Mouse (Mus musculus): ENCODE measurements at regions not wholly inside any gene's neighbourhood (a gene's known extent, or its start where the extent isn't known, plus 50 kb on each side); places are given as distances from the start of the nearest gene placed in this dataset.

- no peak for DNase-seq (ENCODE audit: low spot score in 2 of 2)
- intact Hi-C loops (cut with DNase I), result no loop called here
Measured at GRCm38 (mm10) chrX:49387439-49387838, 76.3 kb upstream of the Arhgap36 start.

- intact Hi-C loops (cut with DNase I), result loop anchor here (10.0 kb wide), 1 partner anchor 1128 kb away; no protein-coding TSS in a partner anchor
- DNase-seq (ENCODE audit: low spot score in 2 of 2), result no peak
Measured at GRCm38 (mm10) chrX:49377067-49377466, 86.7 kb upstream of the Arhgap36 start.

GRCm38 (mm10) chrX:49370384-49370783, 82.3 kb upstream of the Enox2 start:
- intact Hi-C loops (cut with DNase I), result loop anchor here (10.0 kb wide), 1 partner anchor 1134 kb away; no protein-coding TSS in a partner anchor
- no peak for DNase-seq (ENCODE audit: low spot score in 2 of 2)

GRCm38 (mm10) chrX:49369404-49369803, 81.3 kb upstream of the Enox2 start:
- intact Hi-C loops (cut with DNase I), result no loop called here

GRCm38 (mm10) chrX:49346451-49346850, 58.4 kb upstream of the Enox2 start:
- intact Hi-C loops (cut with DNase I), result loop anchor here (10.0 kb wide), 1 partner anchor 1158 kb away; no protein-coding TSS in a partner anchor
- no peak for DNase-seq (ENCODE audit: low spot score in 2 of 2)

More at GRCm38 (mm10) chrX:49369404-49369803, 81.3 kb upstream of the Enox2 start:
- DNase-seq (ENCODE audit: low spot score in 2 of 2), result no peak

Data from left cerebral cortex, postnatal 36 days (tissue).